In the genomic region with DNA sequence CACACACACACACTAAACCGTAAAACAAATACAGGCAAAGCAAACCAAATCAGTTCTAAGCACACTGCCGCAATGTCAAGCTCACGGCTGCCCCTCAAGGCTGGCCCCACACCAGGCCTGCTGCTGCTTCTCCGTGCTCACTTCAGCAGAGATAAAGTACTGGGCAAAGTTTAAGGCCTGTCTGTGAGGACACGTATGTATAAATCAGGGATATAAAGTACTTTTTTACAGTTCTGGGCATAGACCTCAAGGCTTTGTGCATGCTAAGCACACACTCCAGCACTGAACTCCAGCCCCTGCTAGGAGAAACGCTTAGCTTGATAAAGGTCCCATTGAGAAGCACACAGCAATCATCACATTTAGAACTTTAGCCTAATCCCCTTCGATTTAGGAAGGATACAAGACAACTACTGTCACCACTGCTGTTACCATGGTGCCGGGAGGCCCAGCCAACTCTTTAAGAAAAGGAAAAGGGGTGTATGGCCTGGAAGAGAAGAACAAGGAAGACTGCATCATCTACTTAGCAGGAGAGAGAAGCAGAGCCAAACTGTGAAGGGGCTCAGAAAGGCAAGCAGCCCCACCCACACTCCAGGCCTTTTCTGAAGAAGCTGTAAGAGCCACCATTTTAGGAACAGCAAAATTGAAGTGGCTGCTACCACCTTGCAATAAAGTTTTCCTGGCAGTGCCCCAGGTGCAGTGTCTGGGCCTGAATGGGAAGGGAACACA, we compare ENCODE assay signal across 10 mouse cellular contexts. TPM values are rescaled to one million over a fixed set of nuclear protein-coding genes. Genes with fewer than 3 reads are reported as not detected.
DNase-seq lines count a peak whose midpoint lies in the region; ATAC-seq and TF ChIP-seq lines count a peak whose summit lies in the region.
"Had no signal": no experiment of that assay in that cellular context is flagged by ENCODE, and none has a peak within 500 bp of the region (broad histone marks: within the 10 kb centered on the region; RNA-seq: fewer than 3 reads in every experiment).

No protein-coding gene starts in this region.

- H3K4me1 ChIP-seq in liver, adult 2 months (ENCODE audit: control insufficient read depth, insufficient read depth, low read length): peaks cover 20% of the 10 kb centered on the region
- peaks cover 12% of the 10 kb centered on the region; the same call in 1 of the 2 replicates for H3K4me1 ChIP-seq in hindbrain, embryonic 12.5 days
- peaks cover 4% of the 10 kb centered on the region for H3K4me1 ChIP-seq in lung, embryonic 16.5 days (replicated peaks; ENCODE audit: control insufficient read depth, insufficient read depth, low read length)
- H3K4me1 ChIP-seq in stomach, embryonic 14.5 days (ENCODE audit: control insufficient read depth, insufficient read depth, low read length): peaks cover 8% of the 10 kb centered on the region

- no peaks in the 10 kb centered on the region for H3K27me3 ChIP-seq in liver, adult 2 months (ENCODE audit: control insufficient read depth, insufficient read depth, low read length)
- H3K27me3 ChIP-seq in hindbrain, embryonic 12.5 days: no peaks in the 10 kb centered on the region
- no peaks in the 10 kb centered on the region for H3K27me3 ChIP-seq in lung, embryonic 16.5 days (ENCODE audit: control insufficient read depth, insufficient read depth, low read depth, low read length)
- no peaks in the 10 kb centered on the region for H3K27me3 ChIP-seq in stomach, embryonic 14.5 days (ENCODE audit: control insufficient read depth, insufficient read depth, low read length)

- peak overlapping the region; percentile 39; the same call in 1 of the 2 replicates for H3K9ac ChIP-seq in liver, adult 2 months (ENCODE audit: low read depth, low read length)
- no peak overlapping the region for H3K9ac ChIP-seq in hindbrain, embryonic 12.5 days
- H3K9ac ChIP-seq in lung, embryonic 16.5 days (ENCODE audit: low read length): peak overlapping the region; percentile 17; the same call in 1 of the 2 replicates
- no peak overlapping the region for H3K9ac ChIP-seq in stomach, embryonic 14.5 days (replicated peaks; ENCODE audit: low read depth, low read length)

- ATAC-seq in hindbrain, embryonic 12.5 days (ENCODE audit: low FRiP score): peak; percentile 63
- ATAC-seq in lung, embryonic 16.5 days (ENCODE audit: low read depth): peak; percentile 77
- peak; percentile 61 for ATAC-seq in stomach, embryonic 14.5 days (ENCODE audit: insufficient number of reproducible peaks, insufficient read depth, low FRiP score, low read depth)

- TF ChIP-seq CTCF in liver, adult 2 months (IDR thresholded peaks at IDR 0.05; ENCODE audit: low read depth, low read length): no peak

- 0 out of 2 replicates have a peak overlapping the region, but pooled peaks have one; percentile 13 for H3K27ac ChIP-seq in liver, adult 2 months (replicated peaks; ENCODE audit: insufficient read depth, low read depth, low read length)
- H3K27ac ChIP-seq in hindbrain, embryonic 12.5 days: peak overlapping the region; percentile 74
- peak overlapping the region; percentile 80 for H3K27ac ChIP-seq in lung, embryonic 16.5 days (ENCODE audit: low read length)
- peak overlapping the region; percentile 35 for H3K27ac ChIP-seq in stomach, embryonic 14.5 days (ENCODE audit: low read length)
- H3K27ac ChIP-seq: macrophage had no signal

- no peaks in the 10 kb centered on the region; the same call in 1 of the 2 replicates for H3K79me2 ChIP-seq in liver, adult 2 months (ENCODE audit: control insufficient read depth, insufficient read depth, low read length)

- no peak overlapping the region for H3K4me2 ChIP-seq in hindbrain, embryonic 12.5 days (replicated peaks)
- no peak overlapping the region for H3K4me2 ChIP-seq in lung, embryonic 16.5 days (ENCODE audit: low read depth, low read length)
- H3K4me2 ChIP-seq in stomach, embryonic 14.5 days (replicated peaks; ENCODE audit: low read depth, low read length): no peak overlapping the region

- TF ChIP-seq POLR2A in liver, adult 2 months (IDR thresholded peaks at IDR 0.05; ENCODE audit: extremely low read depth, insufficient read depth, low read length): no peak

- H3K36me3 ChIP-seq in liver, adult 2 months (ENCODE audit: control insufficient read depth, insufficient read depth, low read length): 0 out of 2 replicates have a peak, but pooled peaks cover 2% of the 10 kb centered on the region
- no peaks in the 10 kb centered on the region for H3K36me3 ChIP-seq in hindbrain, embryonic 12.5 days
- no peaks in the 10 kb centered on the region for H3K36me3 ChIP-seq in lung, embryonic 16.5 days (ENCODE audit: control insufficient read depth, insufficient read depth, low read length)
- peaks cover 3% of the 10 kb centered on the region; the same call in 1 of the 2 replicates for H3K36me3 ChIP-seq in stomach, embryonic 14.5 days (ENCODE audit: control insufficient read depth, insufficient read depth, low read length)

- H3K9me3 ChIP-seq in hindbrain, embryonic 12.5 days (replicated peaks): no peaks in the 10 kb centered on the region
- no peaks in the 10 kb centered on the region for H3K9me3 ChIP-seq in lung, embryonic 16.5 days (ENCODE audit: control insufficient read depth, low read length)
- no peaks in the 10 kb centered on the region for H3K9me3 ChIP-seq in stomach, embryonic 14.5 days (ENCODE audit: control insufficient read depth, low read depth, low read length)

- WGBS in liver, adult 2 months: 53% methylated on average over 8 of the region's 8 CpGs
- 69% methylated on average over 8 of the region's 8 CpGs for WGBS in hindbrain, embryonic 12.5 days
- 36% methylated on average over 8 of the region's 8 CpGs for WGBS in lung, embryonic 16.5 days
- WGBS in stomach, embryonic 14.5 days: 49% methylated on average over 8 of the region's 8 CpGs

- DNase-seq in liver, adult 2 months (ENCODE audit: extremely low read depth, low read depth, low spot score): no peak
- DNase-seq in liver: no peak
- DNase-seq in spleen, adult 18-20 months: no peak
- no peak for DNase-seq in gastrocnemius, adult 18-20 months (ENCODE audit: low spot score)
- DNase-seq in right cerebral cortex, postnatal 36 days (ENCODE audit: low spot score in 2 of 2): no peak
- DNase-seq: cerebellum, adult 11 months had no signal

- H3K4me3 ChIP-seq in liver, adult 2 months (ENCODE audit: insufficient read depth, low read depth, low read length): no peak overlapping the region
- H3K4me3 ChIP-seq in hindbrain, embryonic 12.5 days: no peak overlapping the region
- no peak overlapping the region for H3K4me3 ChIP-seq in lung, embryonic 16.5 days (ENCODE audit: low read length)
- no peak overlapping the region for H3K4me3 ChIP-seq in stomach, embryonic 14.5 days (ENCODE audit: low read depth, low read length)

RNA-seq across cellular contexts. Expression of a gene that starts 9.4 kb away (rescaled TPM):
- total RNA-seq in liver, adult 2 months (2014; rRNA removed): 198 and 203 TPM in 2 replicates
- polyA plus RNA-seq in liver, adult 2 months (2012; rRNA removed): 639 and 935 TPM in 2 replicates
- polyA plus RNA-seq in hindbrain, embryonic 12.5 days (2016; fragmentation: Nextera tagmentation; extraction: Ambion mirVana): 115 and 120 TPM in 2 replicates
- polyA plus RNA-seq in lung, embryonic 16.5 days (2015; fragmentation: Nextera tagmentation; extraction: Ambion mirVana): 50.6 and 53.5 TPM in 2 replicates
- polyA plus RNA-seq in stomach, embryonic 14.5 days (2014; fragmentation: Nextera tagmentation; extraction: Ambion mirVana): 69.0 and 70.9 TPM in 2 replicates
- 10 to 100 TPM; 11.4 to 17.1 TPM for total RNA-seq in gastrocnemius, adult 18-20 months (2021)

RNA-seq across cellular contexts. Expression of a gene that starts 37.5 kb away (rescaled TPM):
- 52.1 and 52.4 TPM in 2 replicates for total RNA-seq in liver, adult 2 months (2014; rRNA removed)
- polyA plus RNA-seq in liver, adult 2 months (2012; rRNA removed): 69.7 and 70.6 TPM in 2 replicates
- polyA plus RNA-seq in hindbrain, embryonic 12.5 days (2016; fragmentation: Nextera tagmentation; extraction: Ambion mirVana): 54.5 and 60.0 TPM in 2 replicates
- polyA plus RNA-seq in lung, embryonic 16.5 days (2015; fragmentation: Nextera tagmentation; extraction: Ambion mirVana): 74.0 and 80.9 TPM in 2 replicates
- 59.7 and 66.9 TPM in 2 replicates for polyA plus RNA-seq in stomach, embryonic 14.5 days (2014; fragmentation: Nextera tagmentation; extraction: Ambion mirVana)
- total RNA-seq in gastrocnemius, adult 18-20 months (2021): 10 to 100 TPM; 27.6 to 28.6 TPM

RNA-seq across cellular contexts. Expression of a gene that starts 49.6 kb away (rescaled TPM):
- total RNA-seq in liver, adult 2 months (2014; rRNA removed): 81.9 and 89.7 TPM in 2 replicates
- polyA plus RNA-seq in liver, adult 2 months (2012; rRNA removed): 97.9 and 99.5 TPM in 2 replicates
- polyA plus RNA-seq in hindbrain, embryonic 12.5 days (2016; fragmentation: Nextera tagmentation; extraction: Ambion mirVana): 223 and 232 TPM in 2 replicates
- polyA plus RNA-seq in lung, embryonic 16.5 days (2015; fragmentation: Nextera tagmentation; extraction: Ambion mirVana): 187 and 188 TPM in 2 replicates
- polyA plus RNA-seq in stomach, embryonic 14.5 days (2014; fragmentation: Nextera tagmentation; extraction: Ambion mirVana): 218 and 224 TPM in 2 replicates
- 10 to 100 TPM; 62.5 to 63.3 TPM for total RNA-seq in gastrocnemius, adult 18-20 months (2021)

RNA-seq across cellular contexts. Expression of a gene that starts 49.7 kb away (rescaled TPM):
- total RNA-seq in liver, adult 2 months (2014; rRNA removed): 3.1 and 5.7 TPM in 2 replicates
- polyA plus RNA-seq in liver, adult 2 months (2012; rRNA removed): 25.1 and 28.3 TPM in 2 replicates
- polyA plus RNA-seq in hindbrain, embryonic 12.5 days (2016; fragmentation: Nextera tagmentation; extraction: Ambion mirVana): 68.5 and 70.1 TPM in 2 replicates
- 39.3 and 43.0 TPM in 2 replicates for polyA plus RNA-seq in lung, embryonic 16.5 days (2015; fragmentation: Nextera tagmentation; extraction: Ambion mirVana)
- polyA plus RNA-seq in stomach, embryonic 14.5 days (2014; fragmentation: Nextera tagmentation; extraction: Ambion mirVana): 27.8 and 29.5 TPM in 2 replicates
- total RNA-seq in gastrocnemius, adult 18-20 months (2021): 10 to 100 TPM; 12.6 to 13.0 TPM

Comparison
In these comparisons a context has a peak if more than half of its experiments do, and no peak if none do; other contexts are left out.
1. H3K27ac ChIP-seq: peak in every context shown above with its lines; median percentile 80 in lung, embryonic 16.5 days; 74 in hindbrain, embryonic 12.5 days; 35 in stomach, embryonic 14.5 days; 13 in liver, adult 2 months.
2. H3K9ac ChIP-seq: peak in liver, adult 2 months (single experiment) and lung, embryonic 16.5 days (single experiment); none in hindbrain, embryonic 12.5 days (single experiment) and stomach, embryonic 14.5 days (single experiment).
3. Peak in every context shown above with its lines, with median percentiles within 50 percentile points of each other: ATAC-seq.